ENCODE assay signal across 9 mouse cellular contexts in the genomic region with DNA sequence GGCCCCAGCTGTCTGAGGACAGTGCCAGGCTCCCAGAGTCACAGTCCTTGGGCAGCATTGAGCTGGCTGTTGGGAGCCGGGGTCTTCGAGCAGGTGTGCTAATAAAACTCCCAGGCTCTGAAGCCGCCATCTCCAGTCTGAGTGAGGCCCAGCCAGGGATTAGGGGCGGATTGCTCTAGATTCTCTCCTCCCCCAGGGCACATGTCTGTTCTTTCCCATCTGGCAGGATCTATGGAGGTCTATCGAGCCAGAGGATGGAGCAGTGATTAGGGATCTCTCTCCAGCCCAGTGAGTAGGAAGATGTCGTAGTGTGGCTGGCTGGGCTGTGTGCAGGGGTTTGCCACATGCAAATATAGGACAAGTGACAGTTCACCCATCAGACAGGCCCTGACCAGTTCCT. TPM values are rescaled to one million over a fixed set of nuclear protein-coding genes. Genes with fewer than 3 reads are reported as not detected.
DNase-seq lines count a peak whose midpoint lies in the region; ATAC-seq lines count a peak whose summit lies in the region.
"Had no signal": no experiment of that assay in that cellular context is flagged by ENCODE, and none has a peak within 500 bp of the region (broad histone marks: within the 10 kb centered on the region; RNA-seq: fewer than 3 reads in every experiment).

No protein-coding gene starts in this region.

- H3K4me2 ChIP-seq in limb, embryonic 12.5 days = no peak overlapping the region
- H3K4me2 ChIP-seq: hindbrain, embryonic 15.5 days had no signal

- no peak; the same call in 1 of the 2 replicates for ATAC-seq in limb, embryonic 12.5 days (ENCODE audit: insufficient number of reproducible peaks, insufficient read depth, low FRiP score, low TSS enrichment, low read depth)

- peaks cover 8% of the 10 kb centered on the region; the same call in 1 of the 2 replicates for H3K36me3 ChIP-seq in heart, embryonic 10.5 days
- peaks cover 49% of the 10 kb centered on the region for H3K36me3 ChIP-seq in limb, embryonic 12.5 days
- H3K36me3 ChIP-seq: hindbrain, embryonic 15.5 days had no signal

- no peaks in the 10 kb centered on the region for H3K9me3 ChIP-seq in heart, embryonic 10.5 days
- no peaks in the 10 kb centered on the region for H3K9me3 ChIP-seq in limb, embryonic 12.5 days
- H3K9me3 ChIP-seq: hindbrain, embryonic 15.5 days had no signal

- 76% methylated on average over 6 of the region's 6 CpGs for WGBS in heart, embryonic 10.5 days
- 60% methylated on average over 6 of the region's 6 CpGs for WGBS in limb, embryonic 12.5 days

- H3K9ac ChIP-seq in limb, embryonic 12.5 days (replicated peaks) = 0 out of 2 replicates have a peak overlapping the region, but pooled peaks have one; percentile 27
- H3K9ac ChIP-seq: hindbrain, embryonic 15.5 days had no signal

- no peak for DNase-seq in heart, embryonic 10.5 days (ENCODE audit: low spot score)
- DNase-seq in heart, postnatal 36 days = no peak
- peak; percentile 18 to 26 for DNase-seq in right cerebral cortex, postnatal 10 days (ENCODE audit: low spot score in 2 of 2)
- DNase-seq in right cerebral cortex, postnatal 14 days = no peak
- peak; percentile 88 for DNase-seq in retina, postnatal 1 day
- no peak for DNase-seq in kidney, postnatal 36 days
- no peak for DNase-seq in kidney, adult 9 months

- peak overlapping the region; percentile 36 for H3K4me3 ChIP-seq in heart, embryonic 10.5 days
- 0 out of 2 replicates have a peak overlapping the region, but pooled peaks have one; percentile 1 for H3K4me3 ChIP-seq in limb, embryonic 12.5 days (replicated peaks)
- H3K4me3 ChIP-seq: hindbrain, embryonic 15.5 days had no signal

- H3K27ac ChIP-seq in heart, embryonic 10.5 days = peak overlapping the region; percentile 59; the same call in 1 of the 2 replicates
- H3K27ac ChIP-seq in limb, embryonic 12.5 days = no peak overlapping the region
- H3K27ac ChIP-seq: hindbrain, embryonic 15.5 days had no signal

- intact Hi-C loops in heart, postnatal 36 days (cut with DNase I) = loop anchor here (1.0 to 2.0 kb wide), 3 partner anchors 23 to 152 kb away; a partner anchor contains a TSS

- H3K4me1 ChIP-seq in heart, embryonic 10.5 days = peaks cover 43% of the 10 kb centered on the region
- H3K4me1 ChIP-seq in limb, embryonic 12.5 days (replicated peaks) = peaks cover 11% of the 10 kb centered on the region

- H3K27me3 ChIP-seq in heart, embryonic 10.5 days (ENCODE audit: insufficient read depth, poor library complexity, severe bottlenecking) = no peaks in the 10 kb centered on the region
- no peaks in the 10 kb centered on the region for H3K27me3 ChIP-seq in limb, embryonic 12.5 days
- H3K27me3 ChIP-seq: hindbrain, embryonic 15.5 days had no signal

RNA-seq across cellular contexts. Expression of a gene that starts 24.1 kb away (rescaled TPM):
- polyA plus RNA-seq in heart, embryonic 10.5 days (2016; fragmentation: Nextera tagmentation; extraction: Ambion mirVana) = 10.1 and 12.6 TPM in 2 replicates
- total RNA-seq in heart, postnatal 36 days (2021) = 10 to 100 TPM; 18.2 to 19.7 TPM
- 17.7 and 19.0 TPM in 2 replicates for polyA plus RNA-seq in limb, embryonic 12.5 days (2016; fragmentation: Nextera tagmentation; extraction: Ambion mirVana)

RNA-seq across cellular contexts. Expression of a gene that starts 50.4 kb away (rescaled TPM):
- polyA plus RNA-seq in heart, embryonic 10.5 days (2016; fragmentation: Nextera tagmentation; extraction: Ambion mirVana) = 10.6 and 10.8 TPM in 2 replicates
- total RNA-seq in heart, postnatal 36 days (2021) = 10 to 100 TPM; 16.6 to 17.0 TPM
- 21.2 and 21.3 TPM in 2 replicates for polyA plus RNA-seq in limb, embryonic 12.5 days (2016; fragmentation: Nextera tagmentation; extraction: Ambion mirVana)

RNA-seq across cellular contexts. Expression of a gene that starts 51.0 kb away (rescaled TPM):
- 3.0 and 3.4 TPM in 2 replicates for polyA plus RNA-seq in heart, embryonic 10.5 days (2016; fragmentation: Nextera tagmentation; extraction: Ambion mirVana)
- 1 to 10 TPM; 3.7 to 3.8 TPM for total RNA-seq in heart, postnatal 36 days (2021)
- 0.63 and 0.95 TPM in 2 replicates for polyA plus RNA-seq in limb, embryonic 12.5 days (2016; fragmentation: Nextera tagmentation; extraction: Ambion mirVana)

Comparison
In these comparisons a context has a peak if more than half of its experiments do, and no peak if none do; other contexts are left out.
1. DNase-seq: peak in right cerebral cortex, postnatal 10 days (2 of 2) and retina, postnatal 1 day (single experiment); none in heart, embryonic 10.5 days (single experiment), heart, postnatal 36 days (0 of 2), right cerebral cortex, postnatal 14 days (single experiment), kidney, postnatal 36 days (0 of 2) and kidney, adult 9 months (single experiment).